Mouse (Mus musculus) heart, postnatal 0 days (tissue): ENCODE measurements around the gene Ccn2. TPM values are rescaled to one million over a fixed set of nuclear protein-coding genes. Genes with fewer than 3 reads are reported as not detected.
"Not testable (repeated sequence)": the region's sequence is repeated elsewhere in the genome, so short reads cannot be mapped to it uniquely, and the experiment has no call there.

Experiments
- ATAC-seq: fragments of 200-750 bp; cut with Nextera tagmentation; 2 replicates; pipeline ENCODE4 v1.8.0; 2017; ENCODE audit warnings: low read depth, moderate number of reproducible peaks, moderate library complexity; ENCODE audit not compliant: insufficient read depth
- DNase-seq: peaks from one replicate; pipeline ENCODE4 v3.0.0-alpha.2; 2016; ENCODE audit warnings: low spot score
- H3K27ac ChIP-seq: fragments of 300-500 bp; sonication (generic); 2 replicates; pipeline ENCODE4 v1.5.1; 2014; ENCODE audit warnings: low read depth, mild to moderate bottlenecking
- H3K27me3 ChIP-seq: fragments of 300-500 bp; sonication (generic); 2 replicates; pipeline ENCODE4 v1.6.1; 2014; ENCODE audit warnings: low read length, mixed read lengths; ENCODE audit not compliant: control insufficient read depth, insufficient read depth
- H3K36me3 ChIP-seq: fragments of 300-500 bp; sonication (generic); replicated peaks from 2 replicates; pipeline ENCODE4 v1.6.1; 2014; ENCODE audit warnings: low read length, mixed read lengths; ENCODE audit not compliant: control insufficient read depth, insufficient read depth
- H3K4me1 ChIP-seq: fragments of 300-500 bp; sonication (generic); 2 replicates; pipeline ENCODE4 v1.6.1; 2014; ENCODE audit warnings: antibody characterized with exemption; ENCODE audit not compliant: control insufficient read depth, insufficient read depth
- H3K4me2 ChIP-seq: fragments of 300-500 bp; sonication (generic); 2 replicates; pipeline ENCODE4 v1.6.1; 2014; ENCODE audit warnings: low read depth, mild to moderate bottlenecking, low read length, moderate library complexity
- H3K4me3 ChIP-seq: fragments of 300-500 bp; sonication (generic); 2 replicates; pipeline ENCODE4 v1.5.1; 2014; ENCODE audit warnings: low read depth, low read length
- H3K9ac ChIP-seq: fragments of 300-500 bp; sonication (generic); replicated peaks from 2 replicates; pipeline ENCODE4 v1.6.1; 2014; ENCODE audit warnings: low read depth, low read length, mixed read lengths
- H3K9me3 ChIP-seq: fragments of 300-500 bp; sonication (generic); replicated peaks from 2 replicates; pipeline ENCODE4 v1.6.1; 2016; ENCODE audit warnings: low read length; ENCODE audit not compliant: control insufficient read depth
- CTCF ChIP-seq: IDR thresholded peaks from 2 replicates; pipeline ENCODE4 v1.5.1; 2016; ENCODE audit warnings: antibody characterized with exemption, control low read depth, low read depth
- EP300 ChIP-seq: IDR thresholded peaks from 2 replicates; pipeline ENCODE4 v1.6.1; 2016; ENCODE audit warnings: antibody characterized with exemption, low read depth
- WGBS: fragments of 180-500 bp; shearing (Covaris S2); extraction: QIAGEN DNeasy Blood & Tissue Kit; methylation state at CpG from one replicate; pipeline ENCODE4 v1.1.7; 2014; 5-methylcytosine and 5-hydroxymethylcytosine counted together
- polyA plus RNA-seq: library from polyadenylated mRNA; unstranded; fragments of >200 nt; fragmentation: Nextera tagmentation; extraction: Ambion mirVana; gene quantifications from 2 replicates; pipeline ENCODE4 v1.2.1, GENCODE M21; 2015
- total RNA-seq: library from RNA; depleted of rRNA; stranded (reverse); fragments of >200 nt; gene quantifications from 2 replicates; pipeline ENCODE4 v1.2.3, GENCODE M21; 2014; ENCODE audit warnings: low replicate concordance

Ccn2 gene
- total and polyA plus RNA-seq, 2 experiments from 2014 or later = 24.4 to 265 TPM

- H3K9me3 ChIP-seq = no peaks in the 10 kb centered on the region
- no peak overlapping the region for H3K4me3 ChIP-seq
- H3K4me2 ChIP-seq = no peak overlapping the region
- WGBS = 84% methylated on average over 2 of the region's 2 CpGs
- H3K4me1 ChIP-seq = no peaks in the 10 kb centered on the region
- no peaks in the 10 kb centered on the region for H3K27me3 ChIP-seq
- ATAC-seq = no peak
- H3K27ac ChIP-seq = no peak overlapping the region
- no peak overlapping the region for H3K9ac ChIP-seq
- DNase-seq = no peak
- TF ChIP-seq EP300 (no peak), CTCF (no peak)
- peaks cover 7% of the 10 kb centered on the region; the same call in 1 of the 2 replicates for H3K36me3 ChIP-seq
Observed at GRCm38 (mm10) chr10:24603035-24603434, 7.8 kb downstream of the Ccn2 start.

- no peaks in the 10 kb centered on the region for H3K27me3 ChIP-seq
- H3K4me2 ChIP-seq = no peak overlapping the region
- H3K9ac ChIP-seq = no peak overlapping the region
- H3K4me1 ChIP-seq = no peaks in the 10 kb centered on the region
- no peaks in the 10 kb centered on the region for H3K9me3 ChIP-seq
- no peak overlapping the region for H3K27ac ChIP-seq
- no peak for ATAC-seq
- no peak overlapping the region for H3K4me3 ChIP-seq
- H3K36me3 ChIP-seq = peaks cover under 1% of the 10 kb centered on the region; the same call in 1 of the 2 replicates
- no peak for TF ChIP-seq CTCF
- TF ChIP-seq EP300 = no peak
- DNase-seq = no peak
Observed at GRCm38 (mm10) chr10:24603727-24604126, 8.5 kb downstream of the Ccn2 start.

- 86% methylated on average over 3 of the region's 3 CpGs for WGBS
Observed at GRCm38 (mm10) chr10:24609146-24609545, 13.9 kb downstream of the Ccn2 start.

GRCm38 (mm10) chr10:24609766-24610165, 14.5 kb downstream of the Ccn2 start:
- Histone ChIP-seq H3K4me2 (no peak overlapping the region), H3K4me3 (no peak overlapping the region), H3K27me3 (no peaks in the 10 kb centered on the region), H3K9me3 (no peaks in the 10 kb centered on the region), H3K9ac (no peak overlapping the region), H3K36me3 (no peaks in the 10 kb centered on the region), H3K4me1 (peaks cover 5% of the 10 kb centered on the region), H3K27ac (no peak overlapping the region)
- DNase-seq (no peak), ATAC-seq (peak; percentile 41)
- TF ChIP-seq CTCF (no peak), EP300 (no peak)
- WGBS = 78% methylated on average over 9 of the region's 9 CpGs

More at GRCm38 (mm10) chr10:24609146-24609545, 13.9 kb downstream of the Ccn2 start:
- Histone ChIP-seq H3K4me1 (peaks cover 5% of the 10 kb centered on the region), H3K27me3 (no peaks in the 10 kb centered on the region), H3K4me2 (no peak overlapping the region), H3K9me3 (no peaks in the 10 kb centered on the region), H3K9ac (no peak overlapping the region), H3K36me3 (no peaks in the 10 kb centered on the region), H3K27ac (no peak overlapping the region), H3K4me3 (no peak overlapping the region)
- ATAC-seq = no peak
- TF ChIP-seq CTCF (no peak), EP300 (no peak)
- no peak for DNase-seq

GRCm38 (mm10) chr10:24614726-24615125, 19.5 kb downstream of the Ccn2 start:
- Histone ChIP-seq H3K9me3 (no peaks in the 10 kb centered on the region), H3K4me3 (no peak overlapping the region), H3K27me3 (no peaks in the 10 kb centered on the region), H3K9ac (no peak overlapping the region), H3K4me2 (no peak overlapping the region), H3K4me1 (peaks cover 5% of the 10 kb centered on the region), H3K27ac (no peak overlapping the region), H3K36me3 (no peaks in the 10 kb centered on the region)
- ATAC-seq (no peak), DNase-seq (no peak)
- WGBS = 82% methylated on average over 4 of the region's 4 CpGs
- TF ChIP-seq EP300 = no peak

- DNase-seq (no peak), ATAC-seq (no peak)
Observed at GRCm38 (mm10) chr10:24615799-24616198, 20.6 kb downstream of the Ccn2 start.

GRCm38 (mm10) chr10:24616572-24616971, 21.3 kb downstream of the Ccn2 start:
- H3K4me1 ChIP-seq, H3K4me2 ChIP-seq, DNase-seq, H3K4me3 ChIP-seq, H3K27ac ChIP-seq, H3K36me3 ChIP-seq, H3K9me3 ChIP-seq, H3K27me3 ChIP-seq, ATAC-seq, H3K9ac ChIP-seq: not testable (repeated sequence)
- 90% methylated on average over 1 of the region's 1 CpGs for WGBS

More at GRCm38 (mm10) chr10:24615799-24616198, 20.6 kb downstream of the Ccn2 start:
- Histone ChIP-seq H3K27ac (no peak overlapping the region), H3K9ac (no peak overlapping the region), H3K9me3 (no peaks in the 10 kb centered on the region), H3K27me3 (no peaks in the 10 kb centered on the region), H3K36me3 (no peaks in the 10 kb centered on the region), H3K4me1 (no peaks in the 10 kb centered on the region), H3K4me3 (no peak overlapping the region), H3K4me2 (no peak overlapping the region)
- no peak for TF ChIP-seq CTCF
- WGBS = 84% methylated on average over 6 of the region's 6 CpGs
